In the genomic region with DNA sequence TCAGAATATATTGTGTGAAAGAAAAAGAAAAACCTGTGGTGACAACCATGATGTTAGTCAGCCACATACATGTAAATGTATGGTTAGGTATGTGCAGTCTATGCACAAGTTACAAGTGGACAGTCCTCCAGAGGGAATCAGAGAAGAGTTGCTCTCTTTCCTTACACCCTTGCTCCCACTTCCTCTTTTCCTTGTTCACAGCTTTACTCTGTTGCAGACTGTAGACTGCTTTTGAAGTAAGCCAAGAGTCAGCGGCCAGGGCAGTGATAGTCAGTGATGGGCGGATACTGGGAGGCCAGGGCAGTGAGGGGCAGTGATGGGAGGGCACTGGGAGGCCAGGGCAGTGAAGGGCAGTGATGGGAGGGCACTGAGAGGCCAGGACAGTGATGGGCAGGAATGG, we compare ENCODE assay signal across 19 mouse cellular contexts.
"Had no signal": no experiment of that assay in that cellular context is flagged by ENCODE, and none has a peak within 500 bp of the region (broad histone marks: within the 10 kb centered on the region; RNA-seq: fewer than 3 reads in every experiment).

No protein-coding gene starts in this region.

- H3K4me3 ChIP-seq: layer of hippocampus, adult 2 months; left cerebral cortex, adult 2 months; liver, embryonic 12.5 days; liver, embryonic 15.5 days; lung, embryonic 15.5 days; neural tube, embryonic 12.5 days; neural tube, embryonic 15.5 days had no signal

- H3K9me3 ChIP-seq: liver, embryonic 12.5 days; liver, embryonic 15.5 days; lung, embryonic 15.5 days; neural tube, embryonic 12.5 days; neural tube, embryonic 15.5 days had no signal

- ATAC-seq: liver, embryonic 12.5 days had no signal

- DNase-seq: kidney, adult 18-20 months; kidney, postnatal 14 days; layer of hippocampus, adult 9-11 months; layer of hippocampus, postnatal 36 days; lung, adult 18-20 months; lung, postnatal 10 days; lung, postnatal 36 days; midbrain, embryonic 14.5 days; right cerebral cortex, postnatal 4 days; thymus, adult 2 months; thymus, postnatal 14 days; thymus, postnatal 4 days had no signal

- H3K4me1 ChIP-seq: liver, embryonic 12.5 days; neural tube, embryonic 12.5 days; neural tube, embryonic 15.5 days had no signal

- H3K36me3 ChIP-seq: lung, embryonic 15.5 days; neural tube, embryonic 12.5 days; neural tube, embryonic 15.5 days had no signal

- H3K27me3 ChIP-seq: liver, embryonic 12.5 days; liver, embryonic 15.5 days; lung, embryonic 15.5 days; neural tube, embryonic 12.5 days; neural tube, embryonic 15.5 days had no signal
